Comparison of ENCODE assay signal across 9 mouse cellular contexts in genomic region chr17:47646683-47647082, GRCm38 (mm10). TPM values are rescaled to one million over a fixed set of nuclear protein-coding genes. Genes with fewer than 3 reads are reported as not detected.
DNase-seq lines count a peak whose midpoint lies in the region; ATAC-seq and TF ChIP-seq lines count a peak whose summit lies in the region.
"Had no signal": no experiment of that assay in that cellular context is flagged by ENCODE, and none has a peak within 500 bp of the region (broad histone marks: within the 10 kb centered on the region; RNA-seq: fewer than 3 reads in every experiment).

No protein-coding gene starts in this region.

- TF ChIP-seq POLR2A in limb, embryonic 14.5 days (IDR thresholded peaks at IDR 0.05; ENCODE audit: borderline replicate concordance, extremely low read depth, insufficient read depth, insufficient read length) = no peak

- intact Hi-C loops in heart, postnatal 36 days (cut with DNase I) = loop anchor here (2.0 kb wide), 1 partner anchor 30 kb away; no protein-coding TSS in a partner anchor

- ATAC-seq in midbrain, embryonic 11.5 days (ENCODE audit: low FRiP score) = no peak
- no peak for ATAC-seq in midbrain, embryonic 16.5 days
- no peak for ATAC-seq in limb, embryonic 14.5 days (ENCODE audit: low FRiP score, low read depth)

- no peak overlapping the region for H3K9ac ChIP-seq in midbrain, embryonic 11.5 days (ENCODE audit: low read length)
- no peak overlapping the region for H3K9ac ChIP-seq in midbrain, embryonic 16.5 days (ENCODE audit: low read depth, low read length)
- no peak overlapping the region for H3K9ac ChIP-seq in limb, embryonic 14.5 days (ENCODE audit: low read depth, low read length, severe bottlenecking)
- H3K9ac ChIP-seq: hindbrain, embryonic 15.5 days had no signal

- H3K36me3 ChIP-seq in midbrain, embryonic 11.5 days (ENCODE audit: control insufficient read depth, insufficient read depth, low read length) = no peaks in the 10 kb centered on the region
- no peaks in the 10 kb centered on the region for H3K36me3 ChIP-seq in midbrain, embryonic 16.5 days (ENCODE audit: control insufficient read depth, insufficient read depth, low read length)
- H3K36me3 ChIP-seq in limb, embryonic 14.5 days (ENCODE audit: control insufficient read depth, insufficient read depth, low read length) = no peaks in the 10 kb centered on the region; the same call in 1 of the 2 replicates
- H3K36me3 ChIP-seq: hindbrain, embryonic 15.5 days had no signal

- no peak overlapping the region for H3K4me2 ChIP-seq in midbrain, embryonic 11.5 days
- H3K4me2 ChIP-seq in midbrain, embryonic 16.5 days (ENCODE audit: low read length) = no peak overlapping the region
- no peak overlapping the region for H3K4me2 ChIP-seq in limb, embryonic 14.5 days (replicated peaks; ENCODE audit: low read depth, low read length, severe bottlenecking)
- H3K4me2 ChIP-seq: hindbrain, embryonic 15.5 days had no signal

- H3K27ac ChIP-seq in midbrain, embryonic 11.5 days (ENCODE audit: low read depth, low read length) = no peak overlapping the region
- H3K27ac ChIP-seq in midbrain, embryonic 16.5 days (ENCODE audit: low read length) = no peak overlapping the region
- H3K27ac ChIP-seq in limb, embryonic 14.5 days (replicated peaks; ENCODE audit: low read depth, low read length) = no peak overlapping the region
- H3K27ac ChIP-seq: hindbrain, embryonic 15.5 days had no signal

- no peak overlapping the region for H3K4me3 ChIP-seq in midbrain, embryonic 11.5 days (ENCODE audit: low read depth, low read length)
- no peak overlapping the region for H3K4me3 ChIP-seq in midbrain, embryonic 16.5 days (ENCODE audit: low read depth, low read length)
- H3K4me3 ChIP-seq in limb, embryonic 14.5 days (replicated peaks; ENCODE audit: low read length) = no peak overlapping the region
- H3K4me3 ChIP-seq: hindbrain, embryonic 15.5 days had no signal

- WGBS in midbrain, embryonic 11.5 days = 63% methylated on average over 1 of the region's 1 CpGs
- 83% methylated on average over 1 of the region's 1 CpGs for WGBS in midbrain, embryonic 16.5 days
- 71% methylated on average over 1 of the region's 1 CpGs for WGBS in limb, embryonic 14.5 days

- DNase-seq in midbrain, embryonic 11.5 days (ENCODE audit: low spot score, missing footprints) = peak; percentile 94
- peak; percentile 25 to 43 for DNase-seq in adrenal gland, adult 18-20 months (ENCODE audit: low spot score in 2 of 2)
- DNase-seq in embryo, embryonic 9.5 days (ENCODE audit: extremely low spot score) = peak; percentile 74
- peak; percentile 44 to 59 for DNase-seq in heart, postnatal 36 days
- DNase-seq in limb, embryonic 14.5 days (ENCODE audit: low spot score) = peak; percentile 60
- peak; percentile 53 for DNase-seq in ovary, postnatal 14 days (ENCODE audit: low spot score)
- DNase-seq in urinary bladder, postnatal 25 days (ENCODE audit: low spot score) = peak; percentile 48

- H3K4me1 ChIP-seq in midbrain, embryonic 11.5 days (ENCODE audit: control insufficient read depth, insufficient read depth, low read length) = peaks cover 6% of the 10 kb centered on the region
- H3K4me1 ChIP-seq in midbrain, embryonic 16.5 days (ENCODE audit: control insufficient read depth, insufficient read depth, low read length) = no peaks in the 10 kb centered on the region
- no peaks in the 10 kb centered on the region for H3K4me1 ChIP-seq in limb, embryonic 14.5 days (ENCODE audit: control insufficient read depth, insufficient read depth, low read length)

- H3K27me3 ChIP-seq in midbrain, embryonic 11.5 days (ENCODE audit: control insufficient read depth, insufficient read depth, low read length) = no peaks in the 10 kb centered on the region
- H3K27me3 ChIP-seq in midbrain, embryonic 16.5 days (ENCODE audit: control insufficient read depth, insufficient read depth, low read depth, low read length) = no peaks in the 10 kb centered on the region
- H3K27me3 ChIP-seq in limb, embryonic 14.5 days (ENCODE audit: control insufficient read depth, insufficient read depth, low read length) = no peaks in the 10 kb centered on the region
- H3K27me3 ChIP-seq: hindbrain, embryonic 15.5 days had no signal

- no peaks in the 10 kb centered on the region for H3K9me3 ChIP-seq in midbrain, embryonic 11.5 days (ENCODE audit: control insufficient read depth, low read length)
- no peaks in the 10 kb centered on the region for H3K9me3 ChIP-seq in midbrain, embryonic 16.5 days (replicated peaks; ENCODE audit: control insufficient read depth, low read length, poor library complexity, severe bottlenecking)
- H3K9me3 ChIP-seq in limb, embryonic 14.5 days (ENCODE audit: control insufficient read depth, low read length) = no peaks in the 10 kb centered on the region
- H3K9me3 ChIP-seq: hindbrain, embryonic 15.5 days had no signal

RNA-seq across cellular contexts. Expression of gene Usp49, which starts 16.2 kb away (rescaled TPM):
- 6.3 and 8.0 TPM in 2 replicates for polyA plus RNA-seq in midbrain, embryonic 11.5 days (2014; fragmentation: Nextera tagmentation; extraction: Ambion mirVana)
- polyA plus RNA-seq in midbrain, embryonic 16.5 days (2015; fragmentation: Nextera tagmentation; extraction: Ambion mirVana) = 5.3 and 7.3 TPM in 2 replicates
- 1 to 10 TPM; 3.0 to 4.1 TPM for total RNA-seq in adrenal gland, adult 18-20 months (2021)
- total RNA-seq in heart, postnatal 36 days (2021) = 1 to 10 TPM; 3.9 to 4.4 TPM
- polyA plus RNA-seq in limb, embryonic 14.5 days (2012; rRNA removed) = 17.6 and 20.8 TPM in 2 replicates
- 5.0 and 5.2 TPM in 2 replicates for polyA plus RNA-seq in limb, embryonic 14.5 days (2014; fragmentation: Nextera tagmentation; extraction: Ambion mirVana)

RNA-seq across cellular contexts. Expression of gene Gm20517, which starts 35.3 kb away (rescaled TPM):
- polyA plus RNA-seq in midbrain, embryonic 11.5 days (2014; fragmentation: Nextera tagmentation; extraction: Ambion mirVana) = 1.4 and 1.8 TPM in 2 replicates
- polyA plus RNA-seq in midbrain, embryonic 16.5 days (2015; fragmentation: Nextera tagmentation; extraction: Ambion mirVana) = 1.3 and 2.0 TPM in 2 replicates
- 1 to 10 TPM; 1.6 to 3.4 TPM for total RNA-seq in adrenal gland, adult 18-20 months (2021)
- total RNA-seq in heart, postnatal 36 days (2021) = 1 to 10 TPM; 2.1 to 3.5 TPM
- 1.3 and 1.4 TPM in 2 replicates for polyA plus RNA-seq in limb, embryonic 14.5 days (2012; rRNA removed)
- 0.72 and 1.4 TPM in 2 replicates for polyA plus RNA-seq in limb, embryonic 14.5 days (2014; fragmentation: Nextera tagmentation; extraction: Ambion mirVana)

RNA-seq across cellular contexts. Expression of gene Med20, which starts 35.3 kb away (rescaled TPM):
- 39.0 and 41.2 TPM in 2 replicates for polyA plus RNA-seq in midbrain, embryonic 11.5 days (2014; fragmentation: Nextera tagmentation; extraction: Ambion mirVana)
- 47.0 and 47.7 TPM in 2 replicates for polyA plus RNA-seq in midbrain, embryonic 16.5 days (2015; fragmentation: Nextera tagmentation; extraction: Ambion mirVana)
- 10 to 100 TPM; 50.1 to 50.3 TPM for total RNA-seq in adrenal gland, adult 18-20 months (2021)
- 10 to 100 TPM; 15.8 to 17.8 TPM for total RNA-seq in heart, postnatal 36 days (2021)
- 59.5 and 64.7 TPM in 2 replicates for polyA plus RNA-seq in limb, embryonic 14.5 days (2012; rRNA removed)
- 50.6 and 55.0 TPM in 2 replicates for polyA plus RNA-seq in limb, embryonic 14.5 days (2014; fragmentation: Nextera tagmentation; extraction: Ambion mirVana)

RNA-seq across cellular contexts. Expression of gene Bysl, which starts 35.4 kb away (rescaled TPM):
- 29.6 and 30.4 TPM in 2 replicates for polyA plus RNA-seq in midbrain, embryonic 11.5 days (2014; fragmentation: Nextera tagmentation; extraction: Ambion mirVana)
- polyA plus RNA-seq in midbrain, embryonic 16.5 days (2015; fragmentation: Nextera tagmentation; extraction: Ambion mirVana) = 38.6 and 40.7 TPM in 2 replicates
- total RNA-seq in adrenal gland, adult 18-20 months (2021) = 10 to 100 TPM; 23.0 to 24.2 TPM
- total RNA-seq in heart, postnatal 36 days (2021) = 10 to 100 TPM; 14.2 to 14.3 TPM
- polyA plus RNA-seq in limb, embryonic 14.5 days (2012; rRNA removed) = 19.5 and 20.4 TPM in 2 replicates
- 20.6 and 24.0 TPM in 2 replicates for polyA plus RNA-seq in limb, embryonic 14.5 days (2014; fragmentation: Nextera tagmentation; extraction: Ambion mirVana)

RNA-seq across cellular contexts. Expression of gene Tomm6, which starts 41.5 kb away (rescaled TPM):
- 359 and 375 TPM in 2 replicates for polyA plus RNA-seq in midbrain, embryonic 11.5 days (2014; fragmentation: Nextera tagmentation; extraction: Ambion mirVana)
- polyA plus RNA-seq in midbrain, embryonic 16.5 days (2015; fragmentation: Nextera tagmentation; extraction: Ambion mirVana) = 252 and 268 TPM in 2 replicates
- 100 to 1,000 TPM; 247 to 266 TPM for total RNA-seq in adrenal gland, adult 18-20 months (2021)
- total RNA-seq in heart, postnatal 36 days (2021) = 100 to 1,000 TPM; 119 to 126 TPM
- 106 and 130 TPM in 2 replicates for polyA plus RNA-seq in limb, embryonic 14.5 days (2012; rRNA removed)
- 409 and 415 TPM in 2 replicates for polyA plus RNA-seq in limb, embryonic 14.5 days (2014; fragmentation: Nextera tagmentation; extraction: Ambion mirVana)

Comparison
In these comparisons a context has a peak if more than half of its experiments do, and no peak if none do; other contexts are left out.
1. DNase-seq: peak in every context shown above with its lines; median percentile 94 in midbrain, embryonic 11.5 days; 74 in embryo, embryonic 9.5 days; 60 in limb, embryonic 14.5 days; 53 in ovary, postnatal 14 days; 52 in heart, postnatal 36 days; 48 in urinary bladder, postnatal 25 days; 34 in adrenal gland, adult 18-20 months.